Mouse (Mus musculus): ENCODE measurements around the gene Hoxc6.
A peak's percentile ranks its signal among the peaks of the same experiment; 100 is the strongest.

Hoxc6 gene

DNA sequence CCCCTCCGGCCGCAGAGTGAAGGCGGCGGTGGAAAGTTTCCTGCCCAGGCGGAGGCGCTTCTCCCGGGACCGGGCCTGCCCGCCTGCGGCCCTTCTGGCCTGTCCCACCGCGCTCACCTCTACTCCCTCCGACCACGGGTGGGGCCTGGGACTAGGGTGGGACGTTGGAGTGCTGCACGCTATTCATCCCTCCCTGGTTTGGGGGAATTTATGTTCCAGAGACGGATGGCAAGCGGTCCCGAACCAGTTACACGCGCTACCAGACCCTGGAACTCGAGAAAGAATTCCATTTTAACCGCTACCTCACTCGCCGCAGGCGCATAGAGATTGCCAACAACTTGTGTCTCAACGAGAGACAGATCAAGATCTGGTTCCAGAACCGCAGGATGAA is 16.9 kb downstream of the Hoxc6 start:
- no peak for DNase-seq

DNA sequence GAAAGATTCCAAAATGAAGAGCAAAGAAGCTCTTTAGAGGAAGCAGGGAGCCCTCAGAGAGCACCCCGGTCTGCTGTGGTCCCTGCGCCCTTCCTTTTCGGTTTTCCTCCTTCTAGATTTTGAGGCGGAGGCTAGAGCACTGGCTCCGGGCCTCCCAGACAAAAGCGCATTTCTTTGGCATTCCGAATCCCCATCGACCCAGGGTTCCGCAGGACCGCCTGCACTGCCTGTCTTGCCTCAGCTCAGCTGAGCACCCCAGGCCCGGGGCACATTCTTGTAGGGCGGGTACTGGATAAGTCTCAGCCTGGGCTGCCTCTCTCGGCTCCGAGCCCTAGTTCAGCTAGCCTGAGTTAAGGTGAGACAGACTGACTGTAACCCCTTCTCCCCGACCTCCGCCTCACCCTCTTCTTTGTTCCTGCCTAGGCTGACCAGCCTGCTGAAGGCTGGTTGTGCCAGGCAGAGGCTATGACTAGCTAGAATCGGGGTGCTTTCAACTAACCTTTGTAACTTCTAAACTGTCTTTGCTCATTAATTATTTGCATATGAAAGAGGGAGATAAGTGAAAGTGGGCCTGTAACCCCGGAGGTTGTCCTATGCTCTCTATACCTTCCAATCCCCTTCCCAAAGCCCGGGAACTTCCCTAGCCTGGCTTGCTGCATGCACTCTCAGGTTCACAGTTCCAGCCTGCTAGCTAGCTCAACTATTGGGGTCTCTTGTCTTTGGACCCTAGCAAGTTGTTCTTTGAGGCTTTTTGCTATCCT is 17.5 kb downstream of the Hoxc6 start:
- no peak for DNase-seq

DNA sequence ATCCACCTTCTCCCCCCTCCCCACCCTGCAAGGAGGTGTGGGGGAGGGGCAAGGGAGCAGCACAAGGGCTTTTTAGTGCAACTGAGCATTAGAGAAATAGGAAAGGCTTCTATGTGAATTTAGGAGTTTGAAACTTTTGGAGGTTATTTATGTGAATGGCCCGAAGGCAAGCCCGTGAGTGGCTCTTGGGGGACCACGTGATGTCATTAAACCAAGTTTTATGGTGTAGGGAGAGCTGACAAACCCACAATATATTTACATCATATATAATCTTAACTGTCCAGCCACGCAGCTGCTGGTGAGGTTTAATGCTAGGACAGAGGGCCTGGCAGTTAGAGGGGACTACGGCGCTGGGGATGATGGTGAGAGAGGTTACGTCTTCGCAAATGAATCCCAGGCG is 20.6 kb downstream of the Hoxc6 start, which contains the start of gene Hoxc4:
Hoxc4 (plus strand) TSS at position 299 of the 400 bp plus-strand sequence.
- no peak for DNase-seq

DNA sequence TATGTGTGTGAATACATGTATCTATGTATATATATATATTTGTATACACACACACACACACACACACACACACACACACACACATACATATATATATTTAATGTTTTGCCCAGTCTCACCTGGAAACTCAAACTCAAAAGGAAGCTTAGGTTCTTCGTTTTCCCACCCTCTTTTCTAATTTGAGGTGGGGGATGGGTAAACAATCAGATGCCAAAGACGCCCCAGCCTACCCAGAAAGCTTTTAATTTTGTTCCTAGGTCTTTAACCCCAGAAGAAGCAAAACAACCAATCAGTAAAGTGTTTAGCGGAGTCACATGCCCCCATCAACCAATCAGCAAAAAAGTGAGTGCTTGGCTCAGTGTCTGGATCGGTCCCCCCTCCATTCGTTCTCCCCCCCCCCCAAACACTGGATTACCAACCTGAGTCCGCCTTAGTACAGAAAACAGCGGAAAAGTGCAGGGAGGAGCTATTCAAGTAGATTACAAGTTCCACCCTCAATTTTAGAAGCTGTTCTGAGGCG is 22.9 kb downstream of the Hoxc6 start:
- DNase-seq: no peak

DNA sequence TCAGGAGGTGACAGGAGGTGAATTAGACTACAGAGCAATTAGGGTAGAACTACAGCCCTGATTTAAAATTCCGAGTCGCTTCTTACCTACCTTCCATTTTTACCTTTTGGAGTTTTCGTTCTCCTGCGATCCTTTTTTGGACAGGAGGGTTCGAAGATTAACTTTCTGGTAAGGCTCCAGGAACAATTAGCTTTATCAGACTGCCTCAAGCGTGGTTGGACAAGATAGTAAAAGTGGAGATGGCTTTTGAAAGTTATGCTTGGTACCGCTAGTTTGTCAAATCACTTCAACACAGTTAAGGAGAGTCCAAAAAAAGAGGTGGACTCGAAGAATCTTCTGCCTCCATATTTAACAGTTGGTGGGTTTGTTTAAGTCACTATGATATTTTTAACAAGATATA is 23.5 kb downstream of the Hoxc6 start:
- no peak for DNase-seq

DNA sequence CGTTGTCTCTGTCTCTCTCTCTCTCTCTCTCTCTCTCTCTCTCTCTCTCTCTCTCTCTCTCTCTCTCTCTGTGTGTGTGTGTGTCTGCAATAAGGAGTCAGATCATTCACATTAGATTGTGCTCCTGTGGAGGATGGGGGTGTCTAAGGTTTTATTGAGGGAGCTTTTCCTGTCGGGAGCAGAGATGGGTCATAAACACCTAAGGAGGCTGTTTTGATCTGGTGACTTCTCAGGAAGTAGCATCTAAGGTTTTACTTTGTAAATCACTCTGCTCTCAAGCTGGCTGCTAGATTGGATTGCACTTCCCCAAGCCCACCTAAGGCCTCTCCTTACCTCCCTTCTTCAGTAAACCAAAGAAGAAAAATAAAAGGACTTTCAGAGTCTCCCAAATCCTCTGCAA is 26.1 kb downstream of the Hoxc6 start:
- DNase-seq: no peak

DNA sequence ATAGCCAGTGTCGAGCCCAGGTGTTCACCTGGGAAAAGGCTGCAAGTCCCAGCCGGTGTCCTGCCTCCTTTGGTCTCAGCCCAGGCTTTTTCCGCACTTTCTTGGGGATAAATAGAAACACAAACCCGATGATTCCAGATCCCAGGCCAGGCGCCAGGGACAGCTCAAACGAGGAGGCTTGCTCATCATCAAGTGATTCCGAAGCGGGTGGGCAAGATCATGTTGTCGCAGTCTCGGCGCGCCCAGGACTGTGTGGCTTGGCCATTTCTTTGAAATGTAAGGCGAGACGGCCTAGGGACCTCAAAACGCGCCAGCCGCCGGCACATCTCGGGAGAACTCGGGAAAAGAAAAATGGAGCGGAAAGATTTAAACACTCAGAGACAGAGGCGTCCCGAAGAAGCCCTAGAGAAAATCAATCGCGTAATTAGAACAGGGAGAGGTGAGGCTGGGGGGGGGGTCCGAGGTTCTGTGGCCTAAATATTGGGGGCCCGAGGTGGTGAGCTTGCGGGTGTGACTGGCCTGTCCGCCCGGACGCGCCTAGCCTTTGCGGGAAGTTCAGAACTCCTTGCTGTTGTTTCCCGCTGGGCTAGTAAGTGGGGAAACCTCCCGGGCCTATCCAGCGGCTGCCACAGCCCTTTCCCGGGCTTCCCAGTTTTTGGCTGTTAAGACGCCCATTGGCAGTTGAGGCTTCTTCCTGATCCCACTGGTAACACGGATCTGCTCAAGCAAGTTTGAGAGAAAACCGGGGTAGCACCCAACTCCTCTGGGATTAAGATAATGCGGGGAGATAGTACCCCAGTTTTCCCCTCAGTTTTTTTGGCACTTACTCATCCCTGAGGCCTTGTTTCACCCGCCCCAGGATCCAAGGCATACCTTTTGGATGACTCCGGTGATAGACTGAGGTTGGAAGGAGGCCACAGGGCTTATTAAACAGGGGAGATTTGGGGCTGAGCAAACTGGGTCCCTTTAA is 29.5 kb downstream of the Hoxc6 start:
- no peak for DNase-seq

DNA sequence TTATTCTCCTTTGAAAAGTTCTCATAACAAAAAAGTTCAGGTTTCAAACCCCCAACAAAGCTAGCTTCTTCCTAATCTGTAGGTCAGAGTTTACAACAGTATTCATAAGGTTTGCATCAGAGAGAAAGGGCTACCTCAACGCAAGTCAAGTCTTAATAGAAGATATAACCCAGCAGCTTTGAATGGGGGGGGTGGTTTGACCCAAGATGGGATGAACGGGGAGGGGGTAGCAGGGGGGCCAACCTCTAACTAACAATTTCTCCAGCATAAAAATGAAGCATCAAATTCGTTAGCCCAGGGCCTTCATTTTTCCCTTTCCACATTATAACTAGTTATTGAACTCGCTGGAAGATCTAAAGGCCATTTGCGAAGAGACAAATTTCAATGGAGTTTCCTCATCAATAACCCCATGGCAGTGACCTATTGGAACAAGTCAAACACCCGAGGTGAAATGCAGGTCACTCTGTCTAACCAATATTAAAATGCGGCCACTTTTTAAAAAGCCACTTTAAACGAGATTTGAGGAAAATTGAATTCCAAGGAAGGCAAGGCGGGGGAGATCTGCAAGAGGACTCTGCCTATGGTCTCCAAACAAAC is 31.0 kb downstream of the Hoxc6 start:
- no peak for DNase-seq

DNA sequence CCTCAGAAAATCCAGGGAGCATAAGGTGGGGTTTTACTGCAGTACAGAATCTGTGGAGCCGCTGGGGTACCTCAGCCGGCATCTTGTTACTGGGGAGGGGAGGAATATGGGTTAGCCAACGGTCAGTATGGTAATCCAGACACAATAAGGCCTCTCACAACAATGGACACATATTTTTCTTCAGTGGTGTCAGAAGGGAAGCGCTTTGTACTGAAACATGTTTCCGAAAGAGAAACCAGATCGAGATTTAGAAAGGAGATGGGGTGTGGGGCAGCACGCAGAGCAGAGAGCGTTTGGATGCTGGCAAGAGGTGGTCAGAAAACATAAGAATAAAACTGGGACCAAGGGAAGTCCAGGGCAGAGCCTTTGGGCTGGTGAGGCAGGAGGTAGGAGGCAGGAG is 32.1 kb downstream of the Hoxc6 start:
- DNase-seq: no peak

DNA sequence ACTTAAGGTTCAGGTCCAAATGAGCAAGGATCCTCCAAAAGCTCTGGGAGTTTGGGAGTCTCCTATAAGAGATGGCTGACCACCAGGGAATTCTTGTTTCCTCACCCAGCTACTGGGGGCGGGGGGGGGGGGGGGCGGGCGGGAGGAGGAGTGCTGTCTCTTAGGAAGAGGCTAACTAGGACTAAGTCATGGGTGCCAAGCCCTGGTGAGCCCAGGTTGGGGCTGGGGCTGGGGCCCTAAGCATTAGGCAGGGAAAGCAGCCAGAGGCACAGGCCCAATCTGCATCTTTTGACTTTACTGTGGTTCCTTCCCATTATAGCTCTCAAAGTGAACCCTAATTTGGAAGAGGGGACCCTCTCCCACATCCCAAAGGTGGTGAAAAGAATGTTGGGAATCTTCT is 34.1 kb downstream of the Hoxc6 start:
- no peak for DNase-seq

DNA sequence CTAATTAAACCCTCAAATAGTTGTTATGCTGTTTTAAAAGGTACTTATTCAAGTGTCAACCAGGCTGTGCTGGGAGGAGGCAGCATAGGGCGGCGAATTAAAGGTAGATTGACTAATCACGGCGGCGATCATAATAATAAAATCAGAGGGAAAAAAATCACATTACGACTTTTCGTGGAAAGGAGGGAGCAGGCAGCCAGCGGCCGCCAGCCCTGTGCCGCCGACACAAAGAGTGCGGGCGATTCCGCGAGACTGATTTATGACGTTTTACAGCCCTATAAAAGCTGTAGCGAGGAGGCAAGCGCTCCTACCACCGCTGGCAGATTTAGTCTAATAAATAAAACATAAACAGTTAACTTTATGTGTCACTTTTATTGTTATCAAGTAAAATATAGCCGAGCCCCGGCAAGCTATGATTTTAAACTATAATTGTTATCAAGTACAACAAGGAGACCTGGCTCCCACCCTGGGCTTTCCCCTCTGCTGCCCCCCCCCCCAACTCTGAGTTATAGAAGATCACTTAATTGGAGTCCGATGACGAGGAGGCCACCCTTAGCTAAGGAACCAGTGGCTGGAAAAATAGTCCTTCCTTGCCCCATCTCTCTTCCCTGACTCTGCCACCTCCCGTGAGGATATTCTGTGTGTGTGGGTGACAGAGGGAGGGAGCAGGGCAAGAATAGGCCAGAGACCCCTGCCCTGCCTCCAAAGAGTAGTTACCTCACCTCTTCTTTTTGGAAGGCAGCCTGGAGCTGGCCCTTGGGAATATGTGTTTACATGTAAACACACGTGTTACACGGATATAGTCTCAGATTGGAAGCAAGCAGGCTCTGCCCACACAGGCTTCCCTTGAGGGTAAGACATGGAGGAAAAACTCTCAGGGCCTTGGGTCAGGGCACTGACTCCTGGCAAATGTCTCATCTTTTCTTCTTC is 34.9 kb downstream of the Hoxc6 start:
- DNase-seq: no peak

DNA sequence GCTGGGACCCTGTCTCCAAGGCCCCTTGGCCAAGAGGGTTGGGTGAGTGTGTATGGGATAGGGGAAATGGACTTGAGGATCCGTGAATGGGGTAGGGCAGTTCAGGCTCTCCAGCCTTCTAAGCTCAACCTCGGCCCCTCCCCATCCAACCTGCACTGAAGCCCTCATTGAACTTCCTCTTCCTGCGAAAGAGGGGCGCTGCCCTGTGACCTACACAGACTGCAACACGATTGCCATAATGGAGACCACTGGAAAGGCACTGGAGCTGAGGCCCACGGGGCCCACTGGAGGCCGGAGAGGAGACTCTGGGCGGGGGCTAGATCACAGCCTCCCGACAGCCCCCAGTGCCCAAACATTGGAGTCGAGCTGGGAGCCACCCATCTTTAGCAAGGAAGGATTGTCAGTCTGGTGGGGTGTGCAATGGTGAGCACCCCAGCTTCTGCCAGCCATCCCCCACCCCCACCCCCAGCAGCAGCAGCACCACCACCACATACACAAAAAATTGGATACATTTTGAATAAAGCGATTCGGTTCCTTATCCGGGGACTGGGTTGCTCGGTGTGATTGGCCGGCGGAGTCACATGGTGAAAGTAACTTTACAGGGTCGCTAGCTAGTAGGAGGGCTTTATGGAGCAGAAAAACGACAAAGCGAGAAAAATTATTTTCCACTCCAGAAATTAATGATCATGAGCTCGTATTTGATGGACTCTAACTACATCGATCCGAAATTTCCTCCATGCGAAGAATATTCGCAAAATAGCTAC is 36.2 kb downstream of the Hoxc6 start:
- no peak for DNase-seq

DNA sequence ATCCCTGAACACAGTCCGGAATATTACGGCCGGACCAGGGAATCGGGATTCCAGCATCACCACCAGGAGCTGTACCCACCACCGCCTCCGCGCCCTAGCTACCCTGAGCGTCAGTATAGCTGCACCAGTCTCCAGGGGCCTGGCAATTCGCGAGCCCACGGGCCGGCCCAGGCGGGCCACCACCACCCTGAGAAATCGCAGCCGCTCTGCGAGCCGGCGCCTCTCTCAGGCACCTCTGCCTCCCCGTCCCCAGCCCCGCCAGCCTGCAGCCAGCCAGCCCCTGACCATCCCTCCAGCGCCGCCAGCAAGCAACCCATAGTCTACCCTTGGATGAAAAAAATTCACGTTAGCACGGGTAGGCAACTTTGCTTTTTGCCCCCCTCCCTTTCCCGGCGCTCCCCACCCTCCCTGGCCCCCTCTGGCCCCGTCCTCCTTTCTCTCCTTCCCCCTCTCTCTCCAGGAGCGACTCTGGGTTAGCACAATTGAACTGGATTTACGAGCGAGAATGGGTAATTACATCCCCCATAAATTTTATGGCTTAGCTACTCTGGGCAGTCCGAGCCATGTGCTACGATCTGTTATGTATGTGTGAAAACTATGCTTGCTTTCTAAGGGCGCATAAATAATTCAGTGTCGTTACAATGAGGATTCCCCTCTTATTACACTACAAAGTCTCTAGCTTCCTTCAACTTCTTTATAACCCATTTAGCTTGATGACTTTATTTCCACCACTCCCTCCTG is 36.9 kb downstream of the Hoxc6 start:
- no peak for DNase-seq

DNA sequence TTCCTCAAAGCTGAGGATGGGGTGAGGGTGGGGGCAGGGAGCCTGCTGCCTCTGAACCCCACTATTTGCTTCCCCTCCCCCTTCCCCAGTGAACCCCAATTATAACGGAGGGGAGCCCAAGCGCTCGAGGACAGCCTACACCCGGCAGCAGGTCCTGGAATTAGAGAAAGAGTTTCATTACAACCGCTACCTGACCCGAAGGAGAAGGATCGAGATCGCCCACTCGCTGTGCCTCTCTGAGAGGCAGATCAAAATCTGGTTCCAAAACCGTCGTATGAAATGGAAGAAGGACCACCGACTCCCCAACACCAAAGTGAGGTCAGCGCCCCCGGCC is 37.5 kb downstream of the Hoxc6 start:
- DNase-seq: no peak

DNA sequence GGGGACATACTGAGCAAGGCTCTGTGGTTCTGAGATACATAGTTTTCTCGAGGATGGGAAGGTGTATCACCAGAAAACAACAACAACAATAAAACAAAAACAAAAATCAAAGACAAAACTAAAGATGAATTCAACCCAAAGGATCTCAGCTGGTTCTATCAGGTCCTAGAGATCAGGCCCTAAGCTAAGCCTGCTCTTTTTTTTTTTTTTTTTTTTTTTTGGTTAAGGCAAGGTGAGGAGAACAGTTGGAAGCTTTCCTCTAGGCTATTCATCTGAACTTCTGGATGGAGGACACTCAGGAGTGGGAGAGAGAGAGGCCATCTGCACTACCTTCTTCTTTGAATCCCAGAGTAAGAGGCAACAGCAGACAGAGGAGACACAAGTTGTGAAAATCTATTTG is 39.5 kb downstream of the Hoxc6 start:
- DNase-seq: no peak

DNA sequence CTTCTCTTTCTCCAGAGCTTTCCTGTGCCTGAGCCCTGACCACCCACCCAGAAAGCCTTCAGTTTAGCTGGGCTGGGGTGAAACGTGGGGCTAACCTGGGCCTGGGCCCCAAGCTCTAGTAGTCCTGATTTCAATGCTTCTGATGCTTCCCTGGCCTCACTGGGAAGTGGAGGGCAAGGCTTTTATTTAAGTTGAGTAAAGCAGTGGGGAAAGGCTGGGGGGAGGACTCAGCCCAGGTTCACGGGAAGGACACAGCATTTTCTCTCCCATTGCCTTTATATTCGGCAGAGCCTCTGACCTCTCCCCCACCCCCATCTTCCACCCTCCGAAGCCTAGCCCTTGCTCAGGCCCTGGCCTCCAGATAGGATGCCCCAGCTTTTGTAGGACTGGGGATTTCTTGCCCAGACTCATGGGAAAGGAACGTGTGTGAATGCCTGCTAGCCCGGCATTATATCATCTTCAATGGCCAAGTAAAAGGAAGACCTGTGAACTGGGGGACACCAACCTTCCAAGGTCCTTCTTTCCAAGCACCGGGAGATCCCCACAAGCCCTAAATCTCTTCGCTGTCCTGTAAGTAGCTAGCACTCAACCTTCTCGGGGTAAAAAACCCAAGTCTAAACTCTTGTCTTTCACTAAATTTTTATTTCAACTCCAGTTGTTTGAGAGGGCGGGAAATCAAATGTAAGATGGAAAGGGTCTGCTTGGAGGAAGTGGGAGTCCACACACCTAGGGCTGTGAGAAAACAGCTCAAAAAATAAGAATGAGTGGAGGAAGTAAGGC is 40.8 kb downstream of the Hoxc6 start:
- DNase-seq: no peak

DNA sequence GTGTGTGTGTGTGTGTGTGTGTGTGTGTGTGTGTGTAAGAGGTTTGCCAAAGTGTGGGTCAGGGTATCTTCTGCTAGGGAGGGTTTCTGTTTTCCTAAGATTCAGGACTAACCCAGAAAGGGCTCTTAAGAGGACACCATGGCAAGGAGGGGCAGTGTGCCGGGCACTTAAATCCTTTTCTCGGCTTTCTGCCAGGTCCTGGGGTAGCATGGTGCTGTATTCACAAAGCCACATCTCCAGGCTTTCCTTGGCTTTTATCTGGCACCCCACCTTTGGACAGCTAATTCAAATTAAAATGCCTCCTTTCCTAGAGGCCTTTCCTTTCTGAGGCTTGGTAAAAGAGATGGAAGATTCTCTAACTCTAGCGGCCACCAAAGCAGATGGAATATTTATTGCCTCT is 41.6 kb downstream of the Hoxc6 start:
- DNase-seq: no peak

DNA sequence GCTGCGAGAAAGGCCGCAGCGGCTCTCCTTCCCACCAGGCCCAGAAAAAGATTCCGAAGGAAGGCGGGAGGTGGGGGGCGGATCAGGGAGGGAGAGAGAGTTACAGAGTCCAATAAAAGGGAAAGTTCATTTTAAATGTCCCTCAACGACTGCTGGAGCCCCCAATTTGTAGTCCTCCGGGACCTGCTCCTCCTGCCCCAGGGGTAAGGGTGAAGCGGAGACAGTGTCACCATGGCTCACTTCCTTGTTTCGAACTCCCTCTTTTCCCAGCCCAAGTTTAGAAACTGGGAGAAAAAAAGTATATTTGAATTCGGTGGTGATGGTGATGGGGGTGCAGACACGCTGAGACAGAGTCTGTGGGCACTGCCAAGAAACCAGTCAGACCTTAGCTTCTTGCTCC is 42.5 kb downstream of the Hoxc6 start:
- no peak for DNase-seq

DNA sequence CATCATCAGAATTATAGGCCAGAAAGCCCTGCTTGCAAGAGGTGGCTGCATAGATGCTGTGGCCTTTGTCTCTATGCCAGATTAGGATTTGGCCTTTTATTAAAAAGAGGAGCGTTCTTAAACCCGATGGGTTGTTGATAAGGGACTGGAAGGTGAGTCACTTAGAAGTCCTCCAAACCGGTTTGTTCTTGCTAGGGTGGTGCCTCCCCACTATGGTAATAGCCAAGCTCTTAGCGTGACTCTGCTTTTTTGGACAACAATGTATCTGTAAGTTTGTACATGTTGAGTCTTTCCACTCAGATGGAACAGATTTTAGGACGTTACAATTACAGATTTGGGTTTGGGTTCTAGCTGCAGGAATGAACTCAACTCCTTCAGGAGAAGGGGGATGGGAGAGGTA is 43.6 kb downstream of the Hoxc6 start:
- no peak for DNase-seq

DNA sequence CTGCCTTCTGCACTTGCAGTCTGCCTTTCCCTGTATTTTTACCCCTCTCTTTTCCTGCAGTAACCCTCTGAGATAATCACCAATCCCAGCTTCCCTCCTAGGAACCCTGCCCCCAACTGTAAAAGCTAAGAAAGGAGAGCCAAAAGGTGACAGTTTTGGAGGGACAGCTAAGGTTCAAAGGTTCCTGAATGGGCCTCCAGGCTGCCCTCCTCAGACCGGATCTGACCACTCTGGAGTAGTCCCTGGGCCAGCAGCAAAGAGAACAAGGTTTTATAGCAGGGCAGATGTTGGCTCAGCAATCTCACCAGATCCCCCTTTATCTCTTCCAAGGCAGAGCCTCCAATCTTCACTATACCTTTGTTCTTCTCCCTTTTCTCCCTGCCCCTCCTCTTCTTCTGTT is 44.2 kb downstream of the Hoxc6 start:
- peak; percentile 46 for DNase-seq

Measured in kidney, adult 9 months (tissue).